Mouse (Mus musculus): ENCODE results near the gene Usp37.

- TF ChIP-seq CTCF (IDR thresholded peaks at IDR 0.05; ENCODE audit: low read depth, low read length) (peak; percentile 46), POLR2AphosphoS5 (IDR thresholded peaks at IDR 0.05; ENCODE audit: insufficient replicate concordance, low read depth, low read length) (no peak), GATA1 (IDR thresholded peaks at IDR 0.05; ENCODE audit: borderline replicate concordance, low read length) (no peak), TAL1 (conservative IDR thresholded peaks at IDR 0.05; ENCODE audit: low read depth, low read length) (no peak), GATA2 (IDR thresholded peaks at IDR 0.05; ENCODE audit: borderline replicate concordance, low read depth, low read length) (no peak)
These were observed 83.8 kb downstream of the Usp37 start for GRCm38 (mm10) chr1:74460273-74460672.

All from G1E (cell line).